Mouse (Mus musculus): ENCODE data around the gene Ptgfrn.

DNA sequence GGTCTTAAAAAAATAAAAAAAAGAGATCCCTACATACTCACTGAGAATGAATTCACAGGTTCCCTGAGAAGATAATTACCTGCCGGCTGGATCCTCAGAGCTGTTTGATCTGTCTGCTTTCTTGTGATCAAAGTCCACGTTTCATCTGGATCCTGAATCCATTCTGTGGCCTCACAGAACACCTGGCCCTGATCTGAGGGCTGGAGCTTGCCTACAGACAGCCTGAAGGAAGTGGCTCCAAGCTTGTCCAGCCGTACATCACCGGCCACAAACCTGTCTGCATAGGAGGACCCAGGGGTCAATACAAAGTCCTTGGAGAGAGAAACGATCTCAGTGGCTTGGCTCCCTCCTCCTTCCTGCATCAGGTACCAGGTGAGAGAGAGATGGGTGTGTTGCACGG is 91.6 kb downstream of the Ptgfrn start:
- TF ChIP-seq CTCF (IDR thresholded peaks at IDR 0.05; ENCODE audit: borderline replicate concordance, insufficient read depth, low read length): no peak
- no peak for TF ChIP-seq POLR2A (IDR thresholded peaks at IDR 0.05; ENCODE audit: low read depth, low read length)

Measured in embryonic fibroblast, embryonic 13.5 days (primary cell).